Mouse (Mus musculus) c-Kit-negative CD71-positive TER-119-positive erythroid progenitor cells, embryonic 14.5 days (primary cell): ENCODE results near the gene Lss.

Source experiments
- DNase-seq: peaks from one replicate; pipeline ENCODE4 v3.0.0-alpha.2; 2013; ENCODE audit warnings: low read depth, low spot score

Gene Lss

DNA sequence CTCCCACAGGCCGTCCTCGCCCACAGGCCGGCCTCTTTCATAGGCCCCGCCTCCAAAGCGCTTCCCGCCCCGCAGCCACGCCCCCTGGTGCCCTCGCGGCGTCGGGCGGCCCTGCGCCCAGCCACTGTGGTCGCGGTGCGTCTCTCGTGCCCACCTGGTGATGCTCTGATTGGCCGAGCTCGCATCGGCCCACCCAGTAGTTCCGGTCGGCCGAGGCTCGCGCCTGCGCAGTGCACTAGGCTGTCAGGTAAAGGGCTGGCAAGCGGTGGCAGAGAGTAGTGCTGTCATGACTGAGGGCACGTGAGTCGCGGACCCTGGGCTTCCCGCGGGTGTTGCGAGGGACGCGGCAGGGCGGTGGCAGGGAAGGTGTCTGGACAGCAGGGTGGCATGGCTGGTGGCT, at the start of gene Lss:
Gene Lss, plus strand, starts transcription at position 214 of the 400 bp plus-strand sequence.
- DNase-seq = peak; percentile 85

DNA sequence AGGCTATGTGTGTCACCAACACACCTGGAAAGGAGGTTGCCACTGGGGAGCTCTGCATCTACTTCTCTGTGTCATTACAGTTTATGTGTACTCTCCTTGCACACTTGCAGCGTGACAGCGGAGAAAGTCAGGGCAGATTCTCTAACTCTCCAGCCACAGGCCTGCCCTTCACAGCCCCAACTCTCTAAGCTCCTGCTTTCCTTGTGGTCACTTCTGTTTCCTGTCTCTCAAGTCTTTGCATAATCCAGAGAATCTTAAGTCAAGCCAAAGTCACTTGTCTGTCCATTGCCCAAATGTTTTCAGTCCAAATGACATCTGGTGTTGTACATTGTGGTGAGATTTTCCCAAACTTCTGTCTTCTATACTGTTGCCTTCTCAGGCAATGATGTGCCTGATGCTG, 45.1 kb upstream of the Lss start:
- DNase-seq = no peak

- DNase-seq = no peak
These were observed 43.1 kb upstream of the Lss start for GRCm38 (mm10) chr10:76488265-76488664.

- DNase-seq = no peak
These were observed 42.2 kb upstream of the Lss start for GRCm38 (mm10) chr10:76489205-76489604.

- no peak for DNase-seq
These were observed 37.9 kb upstream of the Lss start for GRCm38 (mm10) chr10:76493527-76493926.

- DNase-seq = no peak
These were observed 35.9 kb upstream of the Lss start for GRCm38 (mm10) chr10:76495501-76495900.

DNA sequence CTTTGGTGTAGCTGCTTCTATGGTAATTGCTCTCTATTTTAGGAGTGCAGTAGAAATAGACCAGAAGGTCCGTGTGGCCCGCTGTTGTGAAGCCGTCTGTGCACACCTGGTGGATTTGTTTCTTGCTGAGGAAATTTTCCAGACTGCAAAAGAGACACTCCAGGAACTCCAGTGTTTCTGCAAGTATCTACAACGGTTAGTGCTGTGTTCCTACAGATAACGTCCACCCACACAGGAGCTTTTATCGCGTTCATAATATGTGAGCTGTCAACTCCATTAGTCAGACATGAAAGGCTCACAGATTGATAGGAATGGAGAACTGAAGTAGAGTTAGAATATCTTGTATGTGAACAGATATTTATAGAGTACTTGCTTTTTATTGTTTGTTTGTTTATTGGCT, 35.0 kb upstream of the Lss start:
- DNase-seq = no peak

DNA sequence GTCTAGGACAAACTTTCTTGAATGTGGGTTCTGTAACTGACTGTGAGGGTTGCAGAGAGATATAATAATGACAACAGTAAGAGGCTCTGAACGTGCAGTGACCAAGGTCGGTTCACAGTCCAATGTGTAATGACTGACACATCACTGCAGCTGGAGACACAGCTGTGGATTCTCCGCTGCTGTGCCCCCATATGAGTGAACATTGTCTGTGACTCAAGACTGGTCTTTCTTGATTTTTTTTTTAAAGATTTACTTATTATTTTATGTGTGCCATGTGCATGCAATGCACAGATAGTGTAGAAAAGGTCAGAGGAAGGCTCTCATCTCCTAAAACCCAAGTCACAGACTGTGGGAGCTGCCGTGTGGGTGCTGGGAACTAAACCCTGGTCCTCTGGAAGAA, 33.9 kb upstream of the Lss start:
- no peak for DNase-seq

GRCm38 (mm10) chr10:76504271-76504943, 27.0 kb upstream of the Lss start:
- no peak for DNase-seq

DNA sequence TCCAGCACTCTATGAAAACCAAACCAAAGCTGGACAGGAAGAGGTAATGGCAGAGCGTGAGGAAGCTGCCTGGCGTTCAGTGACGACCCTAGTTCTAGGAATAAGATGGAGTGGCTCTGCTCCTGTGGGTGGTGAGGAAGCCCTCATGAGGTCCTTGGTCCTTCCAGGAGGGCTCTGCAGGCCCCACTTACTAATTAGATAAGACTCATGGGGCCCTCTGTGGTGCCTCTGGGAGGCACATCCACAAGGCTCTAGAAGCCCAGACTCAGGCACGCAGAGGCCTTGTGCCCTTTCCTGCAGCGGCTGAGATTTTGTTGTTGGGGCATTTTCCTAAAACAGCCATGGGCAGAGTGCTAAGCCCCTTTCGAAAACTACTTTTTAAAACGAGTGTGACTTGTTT, 25.5 kb upstream of the Lss start:
- DNase-seq = no peak

DNA sequence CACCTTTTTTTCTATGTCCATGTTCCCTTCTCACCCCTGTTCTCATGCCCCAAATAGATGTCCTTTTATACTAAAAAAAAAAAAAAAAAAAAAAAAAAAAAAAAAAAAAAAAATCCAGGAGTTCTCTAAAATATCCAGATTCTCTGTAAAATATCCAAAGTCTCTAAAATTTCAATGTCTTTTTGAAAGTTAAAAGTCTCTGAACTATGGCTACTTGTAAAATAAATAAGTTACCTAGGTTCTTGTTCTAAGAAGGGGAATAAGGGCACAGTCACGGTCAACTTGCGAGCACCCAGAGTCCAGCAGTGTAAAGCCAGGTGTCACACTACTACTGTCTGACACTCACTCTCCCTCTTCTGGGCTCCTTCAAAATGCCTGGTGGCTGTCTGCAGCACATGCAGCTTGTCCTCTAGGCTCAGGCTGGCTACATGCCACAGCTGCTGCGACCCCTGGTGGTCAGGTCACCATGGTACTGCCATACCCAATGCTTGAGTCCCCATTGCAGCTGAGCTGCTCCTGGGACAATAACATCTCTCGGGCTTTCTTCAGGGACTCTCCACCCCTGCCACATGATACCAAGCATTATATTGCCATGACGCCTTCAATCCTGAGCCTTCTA, 18.3 kb upstream of the Lss start:
- DNase-seq = peak; percentile 25

DNA sequence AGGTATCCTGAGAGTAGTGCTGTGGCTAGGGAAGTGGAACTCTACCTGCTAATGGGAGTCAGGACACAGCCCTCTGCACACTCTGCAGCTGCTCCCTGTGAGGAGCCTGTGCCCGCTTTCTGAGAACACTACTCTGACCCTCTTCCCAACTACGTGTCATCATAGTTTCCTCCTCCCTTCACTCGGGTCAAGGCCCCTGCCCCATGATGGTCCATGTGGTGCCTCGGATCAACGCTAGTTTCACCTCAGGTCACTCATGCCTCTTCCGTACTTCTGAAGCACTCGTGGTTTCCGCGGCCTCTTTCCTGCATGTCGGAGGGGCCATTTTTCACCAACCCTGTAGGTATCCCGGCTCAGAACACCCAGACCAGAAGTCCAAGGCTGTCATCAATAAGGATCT, 466 bp upstream of the Lss start:
- DNase-seq = no peak

DNA sequence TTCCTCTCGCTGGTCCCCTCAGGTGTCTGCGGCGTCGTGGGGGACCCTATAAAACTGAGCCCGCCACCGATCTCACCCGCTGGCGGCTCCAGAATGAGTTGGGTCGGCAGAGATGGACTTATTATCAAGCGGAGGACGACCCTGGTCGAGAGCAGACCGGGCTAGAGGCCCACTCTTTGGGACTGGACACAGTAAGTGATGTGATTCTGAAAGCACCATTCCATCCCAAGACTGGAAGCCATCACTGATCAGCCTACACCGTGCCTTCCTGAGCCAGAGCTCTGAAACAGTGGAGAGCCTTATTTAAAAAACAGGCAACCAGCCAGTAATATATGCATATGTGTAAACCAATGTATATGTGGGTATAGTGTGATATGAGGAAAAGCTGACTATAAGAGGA, 440 bp downstream of the Lss start:
- DNase-seq = peak; percentile 9

DNA sequence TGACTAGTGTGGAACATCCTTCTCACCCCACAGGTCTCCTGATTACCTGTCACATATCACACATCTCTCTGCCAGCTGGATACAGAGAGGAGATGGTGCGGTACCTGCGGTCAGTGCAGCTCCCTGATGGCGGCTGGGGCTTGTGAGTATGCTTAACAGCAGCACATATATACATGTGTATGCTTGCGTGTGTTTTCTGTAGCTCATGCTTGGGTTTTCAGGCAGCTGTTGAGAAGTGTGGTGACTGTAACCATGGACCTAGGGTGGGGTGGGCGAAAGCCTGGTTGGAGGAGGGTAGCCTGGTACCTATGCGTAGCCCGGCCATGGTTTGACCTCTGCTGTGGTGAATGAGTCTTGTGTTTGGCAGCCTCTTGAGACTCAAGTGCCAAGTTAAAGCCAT, 4.1 kb downstream of the Lss start:
- no peak for DNase-seq

GRCm38 (mm10) chr10:76537619-76538018, 6.2 kb downstream of the Lss start:
- no peak for DNase-seq

GRCm38 (mm10) chr10:76541336-76542085, 10.1 kb downstream of the Lss start:
- DNase-seq = no peak

- DNase-seq = no peak
These were observed 11.4 kb downstream of the Lss start for GRCm38 (mm10) chr10:76542636-76543375.

DNA sequence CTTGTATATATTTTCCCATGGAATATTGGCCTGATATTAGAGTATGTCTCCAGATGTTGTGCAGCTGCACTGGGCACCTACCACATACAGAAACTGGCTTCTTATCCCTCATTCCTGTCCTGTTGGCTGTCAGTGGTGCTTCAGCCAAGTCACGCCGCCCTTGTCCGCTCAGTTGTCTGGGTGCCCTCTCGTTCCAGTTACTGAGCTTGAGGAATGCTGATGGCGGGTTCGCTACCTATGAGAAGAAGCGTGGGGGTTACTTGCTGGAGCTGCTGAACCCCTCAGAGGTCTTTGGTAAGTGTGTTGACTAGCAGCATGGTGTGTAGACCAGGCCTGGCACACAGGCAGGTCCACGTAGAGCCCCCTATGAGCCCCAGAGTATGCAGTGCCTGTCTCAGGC, 15.2 kb downstream of the Lss start:
- no peak for DNase-seq

DNA sequence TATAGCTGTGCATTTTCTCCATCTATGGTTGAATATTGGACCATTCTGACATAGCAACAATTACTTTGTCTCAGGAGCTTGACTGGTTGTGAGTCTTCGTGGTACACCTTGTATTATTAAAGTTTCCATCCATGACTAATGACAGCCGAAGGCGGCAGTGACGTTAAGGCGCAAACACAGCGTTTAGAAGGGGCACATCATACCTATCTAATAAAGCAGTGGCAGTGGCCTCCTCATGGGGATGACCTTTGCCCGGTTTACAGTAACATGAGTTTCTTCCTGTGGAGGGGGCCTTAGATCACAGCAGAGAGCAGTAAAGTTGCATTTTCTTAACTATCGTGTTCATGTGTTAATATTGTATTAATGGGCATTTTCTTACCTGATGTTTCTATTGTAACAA, 16.8 kb downstream of the Lss start:
- DNase-seq = no peak

- DNase-seq = no peak
These were observed 19.1 kb downstream of the Lss start for GRCm38 (mm10) chr10:76550458-76550857.

GRCm38 (mm10) chr10:76551556-76551955, 20.2 kb downstream of the Lss start:
- DNase-seq = no peak

- no peak for DNase-seq
These were observed 22.7 kb downstream of the Lss start for GRCm38 (mm10) chr10:76554061-76554460.
